Mouse (Mus musculus) macrophage (primary cell): ENCODE measurements around the gene Nhlrc2. TPM values are rescaled to one million over a fixed set of nuclear protein-coding genes. Genes with fewer than 3 reads are reported as not detected.
A peak's percentile ranks its signal among the peaks of the same experiment; 100 is the strongest.

ENCODE experiments used
- H3K27ac ChIP-seq: fragments of 350-480 bp; formaldehyde crosslinking; 2 replicates; pipeline ENCODE4 v1.9.0; 2021
- H3K36me3 ChIP-seq: fragments of 350-480 bp; formaldehyde crosslinking; 2 replicates; pipeline ENCODE4 v1.9.0; 2021; ENCODE audit errors: inconsistent target
- H3K4me3 ChIP-seq: fragments of 350-480 bp; formaldehyde crosslinking; 2 replicates; pipeline ENCODE4 v1.9.0; 2021; ENCODE audit errors: inconsistent target
- H3K79me2 ChIP-seq: fragments of 350-480 bp; formaldehyde crosslinking; 2 replicates; pipeline ENCODE4 v1.9.0; 2021; ENCODE audit errors: inconsistent target
- WGBS: methylation state at CpG from one replicate; pipeline ENCODE4 v1.1.7; 2026; ENCODE audit warnings: inconsistent platforms; ENCODE audit not compliant: missing documents; 5-methylcytosine and 5-hydroxymethylcytosine counted together
- polyA plus RNA-seq: library from polyadenylated mRNA; stranded (reverse); fragments of 250-400 nt; gene quantifications from 3 replicates; pipeline ENCODE4 v1.2.4, GENCODE M21; 2018; ENCODE audit warnings: inconsistent platforms

Nhlrc2 gene
- polyA plus RNA-seq, 1 experiment from 2014 or later, result 5.8 TPM

DNA sequence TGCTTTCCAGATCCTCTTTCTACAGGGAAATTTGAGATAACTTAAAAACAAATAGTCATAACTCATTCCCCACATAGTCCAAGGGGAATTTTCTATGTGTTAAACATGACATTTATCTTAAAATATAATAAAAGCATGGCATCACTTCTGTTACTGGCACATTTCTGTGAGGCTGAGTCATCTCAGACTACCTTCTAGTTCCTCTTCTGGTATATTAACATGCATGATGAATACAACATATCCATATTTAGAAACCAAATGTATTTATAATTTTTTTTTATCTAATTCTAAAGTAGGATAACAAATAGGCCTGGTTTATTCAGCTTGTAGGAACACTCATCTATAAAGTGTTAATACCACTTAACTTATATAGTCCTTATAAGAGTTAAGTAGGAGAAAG, 2.0 kb upstream of the Nhlrc2 start:
- 0 out of 2 replicates have a peak overlapping the region, but pooled peaks have one; percentile 1 for H3K27ac ChIP-seq
- peaks cover 23% of the 10 kb centered on the region for H3K79me2 ChIP-seq
- no peak overlapping the region for H3K4me3 ChIP-seq
- H3K36me3 ChIP-seq, result peaks cover 22% of the 10 kb centered on the region

DNA sequence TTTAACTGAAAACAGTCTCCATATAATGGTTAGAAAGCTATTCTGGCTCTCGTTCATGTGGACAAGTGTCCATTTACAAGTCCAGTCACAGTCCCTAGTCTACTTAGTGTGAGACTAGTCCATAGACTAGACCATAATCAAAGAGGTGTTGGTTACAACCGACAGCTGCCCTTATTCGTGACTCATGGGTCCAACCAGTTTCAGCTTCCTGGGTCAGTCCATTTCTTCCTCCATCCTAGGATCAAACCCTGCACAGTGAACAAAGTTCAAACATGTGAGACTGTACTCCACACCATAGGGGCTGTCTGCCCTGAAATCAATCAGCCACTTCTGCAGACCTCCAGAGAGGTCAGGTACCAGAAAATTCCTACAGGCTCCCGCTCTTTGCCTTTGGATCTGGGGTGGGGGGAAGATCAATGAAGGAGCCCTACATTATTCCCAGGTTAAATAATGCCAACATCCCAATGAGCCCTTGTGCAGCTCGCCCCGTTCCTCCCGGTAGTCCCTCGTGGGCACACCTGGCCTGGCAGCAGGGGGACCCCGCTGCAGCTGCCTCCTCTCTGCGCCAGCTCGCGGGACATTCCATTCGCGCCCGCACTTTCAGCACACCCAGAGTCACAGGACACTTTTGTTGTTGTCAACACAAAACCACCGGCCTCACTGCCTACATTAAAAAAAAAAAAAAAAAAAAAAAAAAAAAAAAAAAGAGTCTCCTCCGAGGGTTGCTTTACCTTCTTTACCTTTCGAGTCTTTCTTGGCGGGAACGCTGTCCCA, 418 bp upstream of the Nhlrc2 start, which contains the start of gene Dclre1a:
Gene Dclre1a (minus strand): TSS at position 767 of the 774 bp plus-strand sequence.
- peaks cover 39% of the 10 kb centered on the region for H3K79me2 ChIP-seq
- H3K27ac ChIP-seq, result peak within 1 kb of the TSS; percentile 83
- H3K4me3 ChIP-seq, result peak within 1 kb of the TSS; percentile 70
- peaks cover 25% of the 10 kb centered on the region for H3K36me3 ChIP-seq
- WGBS, result 9% methylated on average over 20 of the region's 20 CpGs

DNA sequence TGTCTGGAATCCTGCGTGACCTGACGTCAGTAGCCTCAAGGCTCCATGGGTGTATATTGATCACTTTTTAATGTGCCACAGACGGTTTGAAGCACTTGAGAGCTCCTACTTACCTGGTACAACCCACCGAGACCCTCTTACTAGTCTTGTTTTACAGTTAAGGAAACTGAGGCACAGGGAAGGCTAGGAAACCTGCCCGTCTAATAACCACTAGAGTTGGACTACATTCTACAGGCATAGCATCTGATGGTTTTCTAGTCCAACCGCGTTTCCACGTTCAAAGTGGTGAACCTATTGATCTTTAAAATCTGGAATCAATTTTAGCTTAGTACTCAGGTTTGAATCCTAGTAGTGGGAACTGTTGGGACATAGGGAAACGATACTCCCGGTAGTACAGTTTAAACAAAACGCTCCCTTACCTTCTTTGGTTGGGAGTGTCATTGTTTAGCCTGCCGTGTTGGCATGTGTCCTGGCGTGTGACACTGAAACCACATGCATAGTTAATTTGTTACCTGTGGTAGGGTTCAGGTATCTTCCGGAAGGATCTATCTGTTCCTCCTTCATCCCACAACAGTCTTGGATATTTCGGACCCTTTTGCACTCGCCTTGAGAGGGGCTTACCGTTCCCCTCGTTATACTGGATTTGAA, 1.1 kb downstream of the Nhlrc2 start:
- Histone ChIP-seq H3K79me2 (peaks cover 50% of the 10 kb centered on the region), H3K27ac (peak overlapping the region; percentile 83), H3K4me3 (peak overlapping the region; percentile 70), H3K36me3 (peaks cover 24% of the 10 kb centered on the region)
- WGBS, result 38% methylated on average over 18 of the region's 18 CpGs

DNA sequence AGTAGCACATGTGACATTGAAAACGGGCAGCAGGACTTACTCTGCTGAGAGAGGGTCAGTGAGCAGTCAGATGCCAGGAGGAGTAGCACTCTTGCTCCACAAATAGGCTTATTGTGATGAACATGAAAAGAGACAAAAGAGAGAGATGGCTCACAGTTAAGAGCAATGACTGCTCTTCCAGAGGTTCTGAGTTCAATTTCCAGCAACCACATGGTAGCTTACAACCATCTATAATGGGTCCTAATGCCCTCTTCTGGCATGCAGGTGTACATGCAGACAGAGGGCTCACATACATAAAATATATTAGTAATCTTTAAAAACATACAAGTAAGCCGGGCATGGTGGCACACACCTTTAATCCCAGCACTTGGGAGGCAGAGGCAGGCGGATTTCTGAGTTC, 5.1 kb downstream of the Nhlrc2 start:
- WGBS, result 85% methylated on average over 2 of the region's 3 CpGs
- Histone ChIP-seq H3K36me3 (peaks cover 16% of the 10 kb centered on the region), H3K79me2 (peaks cover 75% of the 10 kb centered on the region), H3K4me3 (no peak overlapping the region), H3K27ac (no peak overlapping the region)

DNA sequence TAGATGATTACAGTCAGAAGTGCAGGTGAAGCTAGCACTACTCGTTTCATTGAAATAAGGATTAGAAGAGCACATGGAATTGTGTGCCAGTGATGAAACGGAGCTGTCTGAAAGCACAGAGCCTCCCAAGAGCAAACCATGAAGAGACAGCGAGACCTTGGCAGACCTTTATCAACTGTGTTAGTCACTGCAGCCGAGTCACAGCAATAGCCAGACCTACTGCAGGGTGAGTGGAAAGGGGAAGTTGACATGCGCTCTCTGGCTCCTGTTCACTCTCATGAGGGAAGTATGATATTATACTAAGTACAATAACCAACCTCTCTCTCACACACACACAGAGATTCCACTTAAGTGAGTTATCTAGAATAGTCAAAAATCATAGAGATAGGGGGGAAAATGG, 7.9 kb downstream of the Nhlrc2 start:
- Histone ChIP-seq H3K36me3 (peaks cover 17% of the 10 kb centered on the region), H3K79me2 (peaks cover 80% of the 10 kb centered on the region), H3K27ac (no peak overlapping the region), H3K4me3 (no peak overlapping the region)
- 12% methylated on average over 5 of the region's 5 CpGs for WGBS

DNA sequence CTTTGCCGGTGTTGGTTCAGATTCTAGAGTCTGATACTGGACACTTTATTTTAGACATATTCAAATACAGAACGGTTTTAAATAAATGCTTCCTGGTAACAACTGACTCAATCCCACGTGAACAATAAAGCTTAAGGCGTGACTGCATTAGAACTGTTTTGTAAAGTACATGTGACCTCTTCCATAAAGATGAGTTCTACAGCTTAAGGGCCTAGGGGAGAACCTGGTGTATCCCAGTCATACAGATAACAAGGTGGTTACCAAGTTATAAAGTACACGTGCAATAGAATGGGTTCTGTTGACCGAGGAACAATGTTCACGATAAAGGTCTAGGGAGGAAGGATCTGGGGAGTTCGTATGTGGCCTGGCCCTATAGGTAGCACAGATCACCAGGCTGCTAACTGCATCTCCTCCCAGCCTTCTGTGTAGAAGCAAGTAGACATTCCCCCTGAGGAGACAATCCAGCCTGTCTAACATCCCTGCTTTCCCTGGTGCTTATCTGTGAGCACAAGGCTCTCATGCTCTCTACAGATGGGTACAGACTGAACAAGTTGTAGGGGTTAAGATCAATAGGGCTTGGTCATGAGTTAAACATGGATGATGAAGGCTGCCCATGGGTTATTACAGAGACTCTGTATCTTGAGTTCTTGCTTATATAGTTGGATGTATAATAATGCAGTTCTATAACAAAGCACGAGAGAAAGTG, 14.5 kb downstream of the Nhlrc2 start:
- peaks cover 95% of the 10 kb centered on the region for H3K79me2 ChIP-seq
- H3K27ac ChIP-seq, result no peak overlapping the region
- WGBS, result 91% methylated on average over 9 of the region's 9 CpGs
- no peak overlapping the region for H3K4me3 ChIP-seq
- H3K36me3 ChIP-seq, result peaks cover 9% of the 10 kb centered on the region; the same call in 1 of the 2 replicates

DNA sequence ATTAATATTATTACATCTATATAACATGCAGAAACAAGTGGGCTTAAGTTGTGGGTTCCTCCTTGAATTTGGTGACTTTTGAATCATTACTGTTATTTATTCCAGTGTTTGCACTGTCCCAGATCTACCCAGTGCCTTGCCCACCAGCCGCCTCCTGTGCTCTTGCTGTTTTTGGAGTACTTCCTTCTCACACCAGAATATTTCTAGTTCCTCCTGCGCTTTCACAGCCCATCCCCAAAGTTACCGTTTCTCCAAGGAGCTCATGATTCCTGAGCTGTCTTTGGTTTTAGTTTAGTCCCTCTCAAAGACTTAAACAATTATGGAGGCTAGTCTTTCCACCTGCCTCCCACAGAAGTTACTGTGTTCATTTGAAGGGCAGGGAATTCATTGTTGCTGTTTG, 15.4 kb downstream of the Nhlrc2 start:
- no peak overlapping the region for H3K27ac ChIP-seq
- H3K36me3 ChIP-seq, result peaks cover 9% of the 10 kb centered on the region; the same call in 1 of the 2 replicates
- H3K4me3 ChIP-seq, result no peak overlapping the region
- H3K79me2 ChIP-seq, result peaks cover 95% of the 10 kb centered on the region
- 49% methylated on average over 3 of the region's 3 CpGs for WGBS

DNA sequence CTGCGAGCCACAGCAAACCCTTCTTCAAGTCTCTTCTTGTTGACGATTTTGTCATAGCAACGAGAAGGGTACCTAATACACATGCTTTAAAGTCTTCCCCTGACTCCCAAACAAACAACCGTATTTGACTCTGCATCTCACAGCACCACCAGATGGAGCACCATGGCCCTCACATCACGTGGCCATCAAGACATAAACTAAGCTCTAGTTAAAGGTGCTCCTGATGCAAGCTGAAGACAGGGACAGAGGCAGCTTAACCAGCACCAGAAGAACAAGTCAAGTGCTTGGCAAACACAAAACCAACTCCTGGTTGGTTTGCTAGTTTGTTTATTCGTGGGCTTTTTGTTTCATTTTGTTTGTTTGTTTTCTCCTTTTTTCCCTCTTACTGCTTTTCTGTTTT, 17.3 kb downstream of the Nhlrc2 start:
- peaks cover 13% of the 10 kb centered on the region; the same call in 1 of the 2 replicates for H3K36me3 ChIP-seq
- 82% methylated on average over 6 of the region's 6 CpGs for WGBS

DNA sequence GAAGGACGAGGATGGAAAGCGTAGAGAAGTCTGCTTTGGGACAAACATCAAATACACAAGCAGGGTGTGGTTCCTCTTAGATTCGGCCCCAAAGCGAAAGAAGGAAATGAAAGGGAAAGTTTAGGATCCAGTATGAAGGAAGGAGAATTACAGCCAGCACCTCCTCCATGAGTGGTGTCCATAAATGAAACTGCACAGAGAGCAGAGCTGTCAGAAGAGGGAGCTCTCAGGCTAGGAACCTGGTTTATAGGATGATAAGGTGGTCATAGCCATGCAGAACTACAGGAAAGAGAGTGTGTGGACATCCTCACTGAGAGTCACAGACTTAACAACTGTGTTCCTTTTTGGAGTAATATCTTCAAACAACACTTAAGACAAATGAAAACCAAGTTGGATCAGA, 18.0 kb downstream of the Nhlrc2 start:
- Histone ChIP-seq H3K4me3 (peak overlapping the region; percentile 7; the same call in 1 of the 2 replicates), H3K27ac (0 out of 2 replicates have a peak overlapping the region, but pooled peaks have one; percentile 10), H3K36me3 (peaks cover 18% of the 10 kb centered on the region; the same call in 1 of the 2 replicates), H3K79me2 (peaks cover 95% of the 10 kb centered on the region)
- WGBS, result 16% methylated on average over 4 of the region's 4 CpGs

More for the DNA sequence above, 17.3 kb downstream of the Nhlrc2 start:
- Histone ChIP-seq H3K4me3 (peak overlapping the region; percentile 7; the same call in 1 of the 2 replicates), H3K27ac (0 out of 2 replicates have a peak overlapping the region, but pooled peaks have one; percentile 10), H3K79me2 (peaks cover 95% of the 10 kb centered on the region)

DNA sequence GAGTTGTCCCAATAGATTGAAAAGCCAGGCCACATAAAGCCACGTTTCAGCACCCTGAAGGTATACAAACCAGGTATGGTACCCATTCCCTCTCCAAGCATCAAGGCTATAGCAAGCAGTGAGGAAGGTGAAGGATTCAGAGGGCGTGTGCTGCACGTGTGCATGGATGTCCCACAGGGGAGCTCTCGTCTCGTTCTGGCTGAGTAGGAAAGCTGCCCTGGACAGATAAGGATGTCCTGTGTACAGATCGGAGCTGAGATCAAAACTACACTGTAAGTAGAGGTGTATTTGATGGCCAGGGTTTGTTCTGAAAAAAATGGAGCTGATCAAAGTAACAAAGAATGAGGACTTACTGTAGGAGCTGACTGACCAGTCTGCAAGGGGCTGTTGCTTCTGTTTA, 18.9 kb downstream of the Nhlrc2 start:
- Histone ChIP-seq H3K79me2 (peaks cover 95% of the 10 kb centered on the region), H3K4me3 (no peak overlapping the region), H3K27ac (no peak overlapping the region), H3K36me3 (peaks cover 16% of the 10 kb centered on the region)
- WGBS, result 91% methylated on average over 6 of the region's 6 CpGs

DNA sequence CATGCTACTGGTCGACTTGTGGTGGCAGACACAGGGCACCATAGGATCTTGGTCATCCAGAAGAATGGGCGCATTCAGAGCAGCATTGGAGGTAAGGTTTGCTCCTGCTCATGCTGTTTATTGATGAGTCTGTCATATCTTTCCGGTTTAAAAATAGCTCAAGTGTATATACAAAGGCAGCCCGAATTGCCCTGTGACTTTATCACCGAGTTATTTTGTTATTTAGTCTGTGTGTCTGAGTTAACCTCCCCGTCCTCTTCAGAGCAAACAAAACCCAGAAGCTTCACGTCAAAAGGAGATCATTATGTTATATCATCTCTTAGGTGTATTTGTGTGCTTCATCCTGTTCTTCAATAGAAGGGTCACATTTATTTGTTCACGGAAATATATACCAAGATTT, 22.7 kb downstream of the Nhlrc2 start:
- peaks cover 16% of the 10 kb centered on the region for H3K36me3 ChIP-seq
- no peak overlapping the region for H3K4me3 ChIP-seq
- WGBS, result 97% methylated on average over 8 of the region's 8 CpGs
- H3K79me2 ChIP-seq, result peaks cover 76% of the 10 kb centered on the region
- H3K27ac ChIP-seq, result no peak overlapping the region

DNA sequence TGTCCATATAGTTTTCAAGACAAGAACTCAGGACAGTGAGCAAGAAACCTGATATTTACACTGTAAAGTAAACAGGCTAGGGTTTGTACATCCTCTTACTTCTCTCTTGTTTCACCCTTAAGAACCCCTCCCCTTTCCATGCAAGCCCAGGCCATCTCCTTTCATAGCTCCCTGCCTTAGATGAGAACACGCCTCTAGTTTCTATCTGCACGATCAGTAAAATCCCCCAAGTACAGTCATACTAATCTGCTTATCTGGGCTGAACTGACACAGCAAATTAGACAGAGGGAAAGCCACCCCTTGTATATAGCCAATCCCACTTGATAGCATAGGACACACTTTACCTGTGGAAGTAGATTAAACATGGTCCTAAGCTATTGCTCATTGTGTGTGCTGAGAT, 23.2 kb downstream of the Nhlrc2 start:
- Histone ChIP-seq H3K36me3 (peaks cover 16% of the 10 kb centered on the region), H3K27ac (no peak overlapping the region), H3K4me3 (no peak overlapping the region), H3K79me2 (peaks cover 76% of the 10 kb centered on the region)
- WGBS, result 88% methylated on average over 2 of the region's 2 CpGs

DNA sequence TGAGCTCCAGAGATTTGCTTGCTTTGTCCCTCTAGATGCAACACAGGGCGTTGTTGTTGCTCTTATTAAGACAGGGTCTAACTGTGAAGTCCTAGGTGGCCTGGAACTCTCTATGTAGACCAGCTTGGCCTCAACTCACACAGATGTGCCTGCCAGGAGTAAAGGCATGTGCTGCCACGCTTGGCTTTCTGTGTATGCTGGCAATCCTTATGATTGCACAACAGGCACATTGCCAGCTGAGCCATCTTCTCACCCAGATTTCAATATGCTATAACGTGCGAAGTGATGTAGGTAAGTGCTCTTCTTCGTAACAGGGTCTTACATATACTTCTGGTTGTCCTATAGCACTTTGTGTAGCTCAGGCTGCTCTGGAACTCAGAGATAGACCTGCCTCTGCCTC, 23.9 kb downstream of the Nhlrc2 start:
- H3K79me2 ChIP-seq, result peaks cover 70% of the 10 kb centered on the region
- H3K36me3 ChIP-seq, result peaks cover 16% of the 10 kb centered on the region
- H3K27ac ChIP-seq, result no peak overlapping the region
- no peak overlapping the region for H3K4me3 ChIP-seq
- 85% methylated on average over 5 of the region's 5 CpGs for WGBS

DNA sequence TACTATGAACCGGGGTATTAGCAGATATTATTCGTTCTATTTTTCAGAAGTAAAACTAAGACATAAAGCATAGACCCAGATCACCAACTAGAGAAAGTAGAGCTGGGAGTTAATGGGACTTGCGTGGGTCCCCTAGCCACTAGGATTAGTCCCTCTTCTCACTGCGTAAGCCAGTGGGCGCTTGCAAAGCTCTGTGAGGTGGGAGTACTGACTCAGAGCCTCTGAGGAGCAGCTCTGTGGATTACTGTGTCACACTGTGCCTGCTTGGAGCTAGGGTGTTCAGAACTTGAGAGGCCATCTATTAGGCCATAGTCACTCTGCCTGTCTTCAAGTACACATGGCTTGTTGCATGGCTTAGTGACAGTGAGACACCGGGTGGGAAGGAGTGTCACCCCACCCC, 25.1 kb downstream of the Nhlrc2 start:
- 96% methylated on average over 6 of the region's 6 CpGs for WGBS
- peaks cover 16% of the 10 kb centered on the region for H3K36me3 ChIP-seq
- no peak overlapping the region for H3K4me3 ChIP-seq
- H3K79me2 ChIP-seq, result peaks cover 57% of the 10 kb centered on the region; the same call in 1 of the 2 replicates
- H3K27ac ChIP-seq, result no peak overlapping the region
